Mouse (Mus musculus) ES-E14 (cell line): ENCODE results near the gene Txnrd1.

Experiments
- CHD2 ChIP-seq: IDR thresholded peaks from 2 replicates; pipeline ENCODE4 v1.6.1; 2014; ENCODE audit warnings: mild to moderate bottlenecking, low read depth, low read length, inconsistent platforms
- HCFC1 ChIP-seq: IDR thresholded peaks from 2 replicates; pipeline ENCODE4 v1.6.1; 2012; ENCODE audit warnings: low read length, inconsistent platforms, borderline replicate concordance; ENCODE audit not compliant: insufficient read depth
- MAFK ChIP-seq: IDR thresholded peaks from 2 replicates; pipeline ENCODE4 v1.6.1; 2014; ENCODE audit warnings: mild to moderate bottlenecking, low read depth, low read length, inconsistent platforms; ENCODE audit not compliant: insufficient read depth
- ZC3H11A ChIP-seq: IDR thresholded peaks from 2 replicates; pipeline ENCODE4 v1.6.1; 2012; ENCODE audit warnings: low read depth, mild to moderate bottlenecking, inconsistent platforms, low read length, borderline replicate concordance
- ZNF384 ChIP-seq: IDR thresholded peaks from 2 replicates; pipeline ENCODE4 v1.6.1; 2012; ENCODE audit warnings: low read depth, low read length, inconsistent platforms

- TF ChIP-seq MAFK = no peak
- TF ChIP-seq CHD2 = no peak
- TF ChIP-seq ZNF384 = no peak
- no peak for TF ChIP-seq HCFC1
- TF ChIP-seq ZC3H11A = no peak
These were observed 34.8 kb downstream of the Txnrd1 start for GRCm38 (mm10) chr10:82868418-82869086.
